ENCODE assay signal across 13 mouse cellular contexts in the genomic region with DNA sequence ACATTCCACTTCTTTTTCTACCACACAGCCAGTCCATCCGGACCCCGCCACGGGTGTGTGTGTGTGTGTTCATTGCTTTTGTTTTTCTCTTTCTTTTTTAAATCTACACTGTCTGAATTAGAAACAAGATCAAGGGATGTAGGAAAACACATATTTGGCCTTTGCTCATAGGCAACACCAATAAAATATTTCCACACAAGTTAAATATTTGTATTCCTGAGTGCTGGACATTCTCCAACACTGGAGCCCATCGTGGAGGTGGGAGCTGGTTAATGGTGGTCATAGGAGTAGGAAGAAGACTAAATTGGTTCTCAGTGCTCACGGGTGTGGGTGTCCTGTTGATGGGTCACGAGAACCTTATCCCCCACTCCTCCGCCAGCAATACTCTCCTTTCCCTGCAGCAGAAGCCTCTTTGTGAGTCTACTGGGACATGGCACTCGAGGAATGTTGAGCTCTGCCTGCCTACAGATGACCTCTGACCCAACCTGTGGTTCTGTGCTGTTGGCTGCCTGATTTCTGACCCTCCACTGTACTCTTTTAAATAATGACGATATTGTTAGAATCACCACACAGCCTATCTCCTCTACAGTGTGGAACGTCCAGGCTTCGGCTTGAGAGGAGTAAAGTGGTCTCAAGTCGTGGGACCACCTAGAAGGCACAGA.
"Had no signal": no experiment of that assay in that cellular context is flagged by ENCODE, and none has a peak within 500 bp of the region (broad histone marks: within the 10 kb centered on the region; RNA-seq: fewer than 3 reads in every experiment).

No protein-coding gene starts in this region.

- H3K9ac ChIP-seq: kidney, embryonic 15.5 days; limb, embryonic 13.5 days; midbrain, embryonic 15.5 days; stomach, embryonic 15.5 days had no signal

- H3K4me2 ChIP-seq: kidney, embryonic 15.5 days; limb, embryonic 13.5 days; midbrain, embryonic 11.5 days; midbrain, embryonic 15.5 days; stomach, embryonic 15.5 days had no signal

- H3K27ac ChIP-seq: kidney, embryonic 15.5 days; limb, embryonic 13.5 days; midbrain, embryonic 15.5 days; stomach, embryonic 15.5 days had no signal

- H3K36me3 ChIP-seq: kidney, embryonic 15.5 days; limb, embryonic 13.5 days; midbrain, embryonic 15.5 days; stomach, embryonic 15.5 days had no signal

- ATAC-seq: intestine, embryonic 16.5 days; midbrain, embryonic 15.5 days had no signal

- DNase-seq: kidney, adult 2 months; kidney, postnatal 14 days; left cerebral cortex, postnatal 4 days; lung, postnatal 4 days; right cerebral cortex, postnatal 14 days; thymus, adult 2 months; thymus, postnatal 25 days had no signal

- H3K4me1 ChIP-seq: kidney, embryonic 15.5 days; limb, embryonic 13.5 days; midbrain, embryonic 15.5 days; stomach, embryonic 15.5 days had no signal

- H3K4me3 ChIP-seq: kidney, embryonic 15.5 days; limb, embryonic 13.5 days; midbrain, embryonic 15.5 days; stomach, embryonic 15.5 days had no signal

- H3K9me3 ChIP-seq: kidney, embryonic 15.5 days; limb, embryonic 13.5 days; midbrain, embryonic 15.5 days; stomach, embryonic 15.5 days had no signal

- H3K27me3 ChIP-seq: kidney, embryonic 15.5 days; midbrain, embryonic 15.5 days; stomach, embryonic 15.5 days had no signal
